Mouse (Mus musculus): Measurements from ENCODE around the gene Rreb1.

GRCm38 (mm10) chr13:37931210-37931922 is 153.2 kb downstream of the Rreb1 start:
- TF ChIP-seq EP300 (IDR thresholded peaks at IDR 0.05; ENCODE audit: insufficient read depth, low read depth, low read length) (no peak), CTCF (IDR thresholded peaks at IDR 0.05; ENCODE audit: low read depth, low read length) (no peak)

Measured in ES-Bruce4 (cell line).